Mouse (Mus musculus) forebrain, embryonic 12.5 days (tissue): ENCODE measurements around the gene Gm8356. TPM values are rescaled to one million over a fixed set of nuclear protein-coding genes. Genes with fewer than 3 reads are reported as not detected.
"Not testable (repeated sequence)": the region's sequence is repeated elsewhere in the genome, so short reads cannot be mapped to it uniquely, and the experiment has no call there.

ENCODE experiments used
- ATAC-seq: fragments of 200-750 bp; cut with Nextera tagmentation; 2 replicates; pipeline ENCODE4 v1.8.0; 2017; ENCODE audit warnings: moderate TSS enrichment; ENCODE audit not compliant: low FRiP score
- H3K27ac ChIP-seq: fragments of 300-500 bp; sonication (generic); 2 replicates; pipeline ENCODE4 v1.5.1; 2016; ENCODE audit warnings: mild to moderate bottlenecking
- H3K27me3 ChIP-seq: fragments of 300-500 bp; sonication (generic); 2 replicates; pipeline ENCODE4 v1.6.1; 2016; ENCODE audit warnings: mild to moderate bottlenecking
- H3K36me3 ChIP-seq: fragments of 300-500 bp; sonication (generic); replicated peaks from 2 replicates; pipeline ENCODE4 v1.6.1; 2016; ENCODE audit warnings: mild to moderate bottlenecking
- H3K4me1 ChIP-seq: fragments of 300-500 bp; sonication (generic); 2 replicates; pipeline ENCODE4 v1.6.1; 2016
- H3K4me2 ChIP-seq: fragments of 300-500 bp; sonication (generic); 2 replicates; pipeline ENCODE4 v1.6.1; 2016; ENCODE audit warnings: mild to moderate bottlenecking, moderate library complexity
- H3K4me3 ChIP-seq: fragments of 300-500 bp; sonication (generic); replicated peaks from 2 replicates; pipeline ENCODE4 v1.5.1; 2016; ENCODE audit warnings: mild to moderate bottlenecking
- H3K9ac ChIP-seq: fragments of 300-500 bp; sonication (generic); 2 replicates; pipeline ENCODE4 v1.6.1; 2016; ENCODE audit warnings: mild to moderate bottlenecking
- H3K9me3 ChIP-seq: fragments of 300-500 bp; sonication (generic); 2 replicates; pipeline ENCODE4 v1.6.1; 2016
- WGBS: fragments of 180-500 bp; shearing (Covaris S2); methylation state at CpG from one replicate; pipeline ENCODE4 v1.1.7; 2016; 5-methylcytosine and 5-hydroxymethylcytosine counted together
- polyA plus RNA-seq: library from polyadenylated mRNA; unstranded; fragments of >200 nt; fragmentation: Nextera tagmentation; extraction: Ambion mirVana; gene quantifications from 2 replicates; pipeline ENCODE4 v1.2.1, GENCODE M21; 2016

Gm8356 gene
- not detected in 2 replicates for polyA plus RNA-seq

DNA sequence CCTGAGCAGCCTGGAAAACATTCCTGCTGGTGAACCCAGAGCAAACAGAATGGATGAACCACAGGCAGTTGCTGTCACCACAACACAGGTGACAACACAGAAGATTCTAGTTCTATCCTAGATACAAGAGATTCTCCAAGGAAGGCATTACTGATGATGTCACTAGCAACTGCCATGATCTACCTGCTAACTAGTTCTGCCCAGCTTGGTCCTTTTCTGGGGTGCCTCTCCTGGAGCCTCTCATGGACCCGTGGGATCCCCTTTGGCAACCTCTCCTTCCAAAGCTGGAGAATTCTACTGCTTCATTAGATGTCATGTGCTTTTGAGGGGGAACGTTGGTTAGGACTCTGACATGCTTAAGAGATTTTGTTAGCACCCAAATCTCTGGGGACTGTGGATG is at the start of gene Gm8356:
Gene Gm8356 (minus strand): TSS at position 101 of the 400 bp plus-strand sequence.
- not testable (repeated sequence) for ATAC-seq

DNA sequence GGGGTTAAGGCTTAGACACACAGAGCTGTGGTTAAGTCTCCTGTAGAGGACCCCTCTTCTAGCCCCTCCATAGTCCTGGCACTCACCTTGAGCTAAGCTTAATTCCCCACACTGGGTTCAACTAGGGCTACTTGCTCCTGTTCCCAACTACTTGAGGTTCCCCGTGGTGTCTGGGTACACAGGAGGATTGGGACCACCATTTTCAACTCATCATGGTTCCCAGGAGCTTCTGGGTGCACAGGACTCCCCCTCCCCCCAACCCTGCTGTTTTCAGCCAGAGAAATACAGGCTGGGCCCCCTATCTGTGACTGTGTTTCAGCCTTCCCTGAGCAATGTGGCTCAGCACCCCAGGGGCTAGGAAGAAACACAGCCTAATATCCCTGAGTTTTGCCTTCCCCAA is 50.8 kb downstream of the Gm8356 start:
- not testable (repeated sequence) for H3K4me2 ChIP-seq, ATAC-seq, H3K9me3 ChIP-seq, H3K4me3 ChIP-seq, H3K36me3 ChIP-seq, H3K27ac ChIP-seq, H3K4me1 ChIP-seq, H3K27me3 ChIP-seq, H3K9ac ChIP-seq
- WGBS: 28% methylated on average over 1 of the region's 1 CpGs

More for the DNA sequence above, at the start of gene Gm8356:
- H3K4me3 ChIP-seq, H3K4me2 ChIP-seq, H3K4me1 ChIP-seq, H3K9me3 ChIP-seq, H3K36me3 ChIP-seq, H3K9ac ChIP-seq, H3K27me3 ChIP-seq, H3K27ac ChIP-seq: not testable (repeated sequence)
- WGBS: 83% methylated on average over 1 of the region's 2 CpGs

DNA sequence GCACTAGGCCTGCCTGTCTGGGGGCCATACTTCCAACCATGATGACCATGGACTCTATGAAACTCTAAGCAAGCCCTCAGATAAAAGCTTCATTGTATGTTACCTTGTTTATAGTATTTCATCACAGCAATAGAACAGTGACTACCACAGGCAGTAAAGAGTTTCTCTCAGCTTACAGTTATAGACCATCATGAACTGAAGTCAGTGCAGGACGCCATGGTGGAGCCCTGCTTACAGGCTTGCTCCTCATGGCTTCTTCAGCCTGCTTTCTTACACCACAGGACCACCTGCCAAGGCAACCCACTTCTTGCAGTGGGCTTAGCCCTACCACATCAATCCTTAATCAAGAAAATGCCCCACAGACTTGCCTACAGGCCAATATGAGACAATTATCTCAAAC is 51.5 kb downstream of the Gm8356 start:
- not testable (repeated sequence) for H3K4me2 ChIP-seq, H3K27me3 ChIP-seq, H3K9me3 ChIP-seq, H3K4me1 ChIP-seq, H3K4me3 ChIP-seq, H3K9ac ChIP-seq, ATAC-seq, H3K27ac ChIP-seq, H3K36me3 ChIP-seq
- 100% methylated on average over 1 of the region's 1 CpGs for WGBS

DNA sequence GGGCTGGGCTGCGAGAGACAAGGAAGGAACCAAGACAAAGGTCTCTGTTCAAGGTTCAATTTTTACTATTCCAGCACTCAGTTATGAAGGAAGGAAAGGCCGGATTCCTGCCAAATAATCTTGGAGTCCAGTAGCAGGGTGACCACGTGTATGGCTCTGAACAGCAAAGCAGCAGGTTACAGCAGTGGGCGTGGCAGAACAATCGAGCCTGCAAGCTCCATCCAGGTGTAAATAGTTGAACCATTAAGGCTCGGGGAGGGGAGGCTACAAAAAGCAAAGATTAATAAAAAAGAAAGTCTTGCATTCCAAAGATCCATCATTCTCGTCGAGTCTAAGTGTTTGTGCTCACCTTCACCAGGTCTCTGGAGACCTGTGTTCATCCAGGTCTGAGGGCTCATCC is 55.0 kb downstream of the Gm8356 start:
- H3K9me3 ChIP-seq, H3K9ac ChIP-seq, H3K36me3 ChIP-seq, H3K27me3 ChIP-seq, H3K4me3 ChIP-seq, H3K4me1 ChIP-seq, ATAC-seq, H3K4me2 ChIP-seq, H3K27ac ChIP-seq: not testable (repeated sequence)
- 83% methylated on average over 7 of the region's 8 CpGs for WGBS

Other genes starting within 250 kb of the Gm8356 start
- not detected in 2 replicates for gene Gm21103, start 232.4 kb downstream of the Gm8356 start, polyA plus RNA-seq
- not detected in 2 replicates for gene Gm3618, start 193.6 kb downstream of the Gm8356 start, polyA plus RNA-seq
- gene Gm16440, start 147.0 kb downstream of the Gm8356 start, polyA plus RNA-seq: not detected in 2 replicates
- 0.53 and 2.2 TPM in 2 replicates for gene Gm3591, start 124.8 kb downstream of the Gm8356 start, polyA plus RNA-seq
- not detected in 2 replicates for gene Gm3594, start 92.7 kb downstream of the Gm8356 start, polyA plus RNA-seq
- gene Gm3629, start 53.3 kb upstream of the Gm8356 start, polyA plus RNA-seq: 0.41 TPM in 1 of 2 replicates, not detected in the other
- gene Gm3460, start 85.1 kb upstream of the Gm8356 start, polyA plus RNA-seq: not detected in 2 replicates
- not detected in 2 replicates for gene Gm10251, start 146.9 kb upstream of the Gm8356 start, polyA plus RNA-seq
- 0.31 TPM in 1 of 2 replicates, not detected in the other for gene Gm8050, start 183.0 kb upstream of the Gm8356 start, polyA plus RNA-seq
- 7.9 and 8.9 TPM in 2 replicates for gene Gm3636, start 205.0 kb upstream of the Gm8356 start, polyA plus RNA-seq
- gene Gm8362, start 237.1 kb upstream of the Gm8356 start, polyA plus RNA-seq: not detected in 2 replicates